Mouse (Mus musculus) retina, postnatal 1 day (tissue): ENCODE data around the gene Ttll9.
A peak's percentile ranks its signal among the peaks of the same experiment; 100 is the strongest.

ENCODE experiments used
- DNase-seq: peaks from one replicate; pipeline ENCODE4 v3.0.0-alpha.2; 2012

Ttll9 gene

DNA sequence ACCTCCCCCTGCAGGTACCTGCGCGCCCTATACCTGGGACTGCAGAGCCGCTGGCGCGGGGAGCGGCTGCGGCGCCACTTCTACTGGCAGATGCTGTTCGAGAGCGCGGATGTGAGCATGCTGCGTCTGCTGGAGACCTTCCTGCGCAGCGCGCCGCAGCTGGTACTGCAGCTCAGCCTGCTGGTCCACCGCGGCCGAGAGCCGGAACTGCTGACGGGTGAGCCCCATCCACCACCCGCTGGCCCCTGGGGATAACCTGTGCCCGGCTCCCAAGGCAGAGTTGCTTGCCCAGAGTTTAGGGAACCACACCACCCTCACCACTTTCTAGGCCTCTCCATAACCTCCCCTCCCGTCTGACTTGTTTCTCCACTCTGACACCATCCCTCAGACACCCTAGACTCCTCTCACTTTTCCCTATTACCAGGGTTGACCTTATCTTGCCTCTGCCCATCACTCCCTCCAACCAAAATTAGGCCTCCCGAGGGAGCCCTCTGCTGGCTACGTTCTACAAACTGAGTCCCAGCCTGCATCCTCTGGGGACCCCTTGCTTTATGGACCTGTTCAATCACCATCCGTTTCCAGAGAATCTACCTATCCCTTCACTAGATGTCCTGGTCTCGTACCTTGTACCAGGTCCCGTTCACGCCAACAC lies 90.5 kb downstream of the Ttll9 start:
- peak; percentile 31 for DNase-seq

DNA sequence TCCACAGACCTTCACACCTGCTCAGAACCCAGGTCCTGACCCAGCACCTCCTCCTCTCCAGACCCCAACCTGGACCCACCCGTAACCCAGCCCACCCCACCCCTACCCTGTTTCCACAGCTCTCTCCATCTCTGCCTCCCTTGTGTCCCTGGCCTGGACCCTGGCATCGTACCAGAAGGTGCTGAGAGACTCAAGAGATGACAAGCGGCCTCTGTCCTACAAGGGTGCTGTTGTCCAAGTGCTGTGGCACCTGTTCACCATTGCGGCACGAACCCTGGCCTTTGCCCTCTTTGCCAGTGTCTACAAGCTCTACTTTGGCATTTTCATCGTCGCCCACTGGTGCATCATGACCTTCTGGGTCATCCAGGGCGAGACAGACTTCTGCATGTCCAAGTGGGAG lies 91.6 kb downstream of the Ttll9 start:
- DNase-seq, result no peak

DNA sequence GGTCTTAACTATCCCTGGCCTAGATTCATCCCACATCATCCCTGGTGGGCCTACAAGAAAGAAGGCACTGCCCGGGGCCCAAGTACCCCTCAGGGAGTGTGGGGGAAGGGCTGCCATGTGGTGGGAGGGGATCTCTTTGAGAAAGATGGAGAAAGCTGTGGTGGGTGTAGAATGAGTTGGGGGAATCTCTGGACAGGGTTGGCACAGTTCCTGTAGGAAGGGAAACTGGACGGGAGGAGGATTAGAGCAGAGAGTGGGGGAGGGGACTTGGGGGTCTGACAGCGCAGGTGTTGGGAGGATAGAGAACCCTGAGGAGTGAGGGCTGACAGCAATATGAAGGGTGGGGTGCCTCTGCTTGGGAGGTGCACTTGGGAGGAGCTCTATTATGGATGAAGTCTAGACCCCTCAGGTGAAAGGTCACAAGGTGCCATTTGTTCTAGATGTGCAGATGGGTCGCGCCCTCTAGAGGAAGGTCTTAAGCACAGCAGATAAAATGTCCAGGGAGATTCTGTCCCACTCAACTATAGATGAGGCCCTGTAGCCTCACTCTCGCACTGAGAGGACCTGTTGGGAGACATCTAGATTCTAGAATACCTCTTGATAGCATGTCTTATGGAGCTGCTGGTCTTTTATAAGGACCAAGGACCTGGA lies 93.1 kb downstream of the Ttll9 start:
- DNase-seq, result peak; percentile 28
